Mouse (Mus musculus): ENCODE results near the gene Slc28a1. TPM values are rescaled to one million over a fixed set of nuclear protein-coding genes. Genes with fewer than 3 reads are reported as not detected.

The Slc28a1 gene
- total and polyA plus RNA-seq, 3 experiments: not detected

GRCm38 (mm10) chr7:81100341-81100740 is 14.3 kb upstream of the Slc28a1 start:
- Histone ChIP-seq H3K36me3 (ENCODE audit: control insufficient read depth in 1 of 2, insufficient read depth in 2 of 2, low read length in 2 of 2) (no peaks in the 10 kb centered on the region), H3K27me3 (ENCODE audit: control insufficient read depth in 1 of 2, insufficient read depth in 2 of 2, low read length in 2 of 2) (peaks cover 2 to 3% of the 10 kb centered on the region in 2 experiments; a peak in 3 of 4 replicates), H3K9me3 (replicated peaks; ENCODE audit: insufficient read depth, low read length) (no peaks in the 10 kb centered on the region), H3K4me1 (ENCODE audit: control insufficient read depth in 1 of 2, insufficient read depth in 2 of 2, low read length in 2 of 2) (no peaks in the 10 kb centered on the region), H3K9ac (ENCODE audit: control insufficient read depth, low read depth, low read length, poor library complexity, severe bottlenecking) (no peak overlapping the region), H3K79me2 (ENCODE audit: control insufficient read depth, insufficient read depth, low read length, poor library complexity) (no peaks in the 10 kb centered on the region), H3K27ac (ENCODE audit: control insufficient read depth, low read depth, low read length) (no peak overlapping the region), H3K4me3 (ENCODE audit: control insufficient read depth in 1 of 2, insufficient read depth in 1 of 2, low read depth in 2 of 2, low read length in 2 of 2) (no peak overlapping the region)
- TF ChIP-seq GABPA (IDR thresholded peaks at IDR 0.05; ENCODE audit: low read depth, low read length) (no peak), RAD21 (IDR thresholded peaks at IDR 0.05; ENCODE audit: low read depth, low read length) (no peak), MXI1 (IDR thresholded peaks at IDR 0.05; ENCODE audit: low read depth, low read length) (no peak), CHD1 (IDR thresholded peaks at IDR 0.05; ENCODE audit: low read depth, low read length) (no peak), ELF1 (IDR thresholded peaks at IDR 0.05; ENCODE audit: low read depth, low read length) (no peak), EP300 (IDR thresholded peaks at IDR 0.05; ENCODE audit: low read depth in 1 of 2, low read length in 2 of 2) (no peak), JUND (IDR thresholded peaks at IDR 0.05; ENCODE audit: low read depth, low read length) (no peak)
- no peak for DNase-seq (ENCODE audit: low read depth, low spot score)

GRCm38 (mm10) chr7:81102854-81103253 is 11.7 kb upstream of the Slc28a1 start:
- no peaks in the 10 kb centered on the region for H3K9me3 ChIP-seq (replicated peaks; ENCODE audit: insufficient read depth, low read length)
- H3K79me2 ChIP-seq (ENCODE audit: control insufficient read depth, insufficient read depth, low read length, poor library complexity): no peaks in the 10 kb centered on the region
- no peak for DNase-seq (ENCODE audit: low read depth, low spot score)
- H3K27ac ChIP-seq (ENCODE audit: control insufficient read depth, low read depth, low read length): no peak overlapping the region
- H3K27me3 ChIP-seq (ENCODE audit: control insufficient read depth in 1 of 2, insufficient read depth in 2 of 2, low read length in 2 of 2): peaks cover 0 to 3% of the 10 kb centered on the region in 2 experiments; a peak in 2 of 4 replicates
- H3K4me1 ChIP-seq (ENCODE audit: control insufficient read depth in 1 of 2, insufficient read depth in 2 of 2, low read length in 2 of 2): no peaks in the 10 kb centered on the region
- H3K36me3 ChIP-seq (ENCODE audit: control insufficient read depth in 1 of 2, insufficient read depth in 2 of 2, low read length in 2 of 2): no peaks in the 10 kb centered on the region
- H3K9ac ChIP-seq (ENCODE audit: control insufficient read depth, low read depth, low read length, poor library complexity, severe bottlenecking): no peak overlapping the region
- H3K4me3 ChIP-seq (ENCODE audit: control insufficient read depth in 1 of 2, insufficient read depth in 1 of 2, low read depth in 2 of 2, low read length in 2 of 2): no peak overlapping the region
- TF ChIP-seq POLR2AphosphoS5 (IDR thresholded peaks at IDR 0.05; ENCODE audit: borderline replicate concordance, low read depth, low read length) (no peak), SMC3 (IDR thresholded peaks at IDR 0.05; ENCODE audit: low read depth, low read length) (no peak), POLR2AphosphoS2 (IDR thresholded peaks at IDR 0.05; ENCODE audit: low read length) (no peak), NRF1 (IDR thresholded peaks at IDR 0.05; ENCODE audit: insufficient read depth, low read depth, low read length, poor library complexity, severe bottlenecking) (no peak), GABPA (IDR thresholded peaks at IDR 0.05; ENCODE audit: low read depth, low read length) (no peak)

- Histone ChIP-seq H3K36me3 (ENCODE audit: control insufficient read depth in 1 of 2, insufficient read depth in 2 of 2, low read length in 2 of 2) (no peaks in the 10 kb centered on the region), H3K4me3 (ENCODE audit: control insufficient read depth in 1 of 2, insufficient read depth in 1 of 2, low read depth in 2 of 2, low read length in 2 of 2) (no peak overlapping the region), H3K9me3 (replicated peaks; ENCODE audit: insufficient read depth, low read length) (no peaks in the 10 kb centered on the region), H3K27me3 (ENCODE audit: control insufficient read depth in 1 of 2, insufficient read depth in 2 of 2, low read length in 2 of 2) (peaks cover 0 to 5% of the 10 kb centered on the region in 2 experiments; a peak in 2 of 4 replicates), H3K4me1 (ENCODE audit: control insufficient read depth in 1 of 2, insufficient read depth in 2 of 2, low read length in 2 of 2) (no peaks in the 10 kb centered on the region), H3K79me2 (ENCODE audit: control insufficient read depth, insufficient read depth, low read length, poor library complexity) (no peaks in the 10 kb centered on the region), H3K9ac (ENCODE audit: control insufficient read depth, low read depth, low read length, poor library complexity, severe bottlenecking) (no peak overlapping the region), H3K27ac (ENCODE audit: control insufficient read depth, low read depth, low read length) (no peak overlapping the region)
- TF ChIP-seq MXI1 (IDR thresholded peaks at IDR 0.05; ENCODE audit: low read depth, low read length): no peak
- no peak for TF ChIP-seq ETS1 (IDR thresholded peaks at IDR 0.05; ENCODE audit: low read depth, low read length)
- no peak for TF ChIP-seq NELFE (IDR thresholded peaks at IDR 0.05; ENCODE audit: low read depth, low read length)
- TF ChIP-seq MAZ (IDR thresholded peaks at IDR 0.05; ENCODE audit: low read depth, low read length): no peak
- TF ChIP-seq SIN3A (IDR thresholded peaks at IDR 0.05; ENCODE audit: low read length): no peak
- TF ChIP-seq ZMIZ1 (IDR thresholded peaks at IDR 0.05; ENCODE audit: low read depth, low read length): no peak
- no peak for TF ChIP-seq POLR2AphosphoS2 (IDR thresholded peaks at IDR 0.05; ENCODE audit: low read length)
- no peak for TF ChIP-seq RAD21 (IDR thresholded peaks at IDR 0.05; ENCODE audit: low read depth, low read length)
- TF ChIP-seq USF2 (IDR thresholded peaks at IDR 0.05; ENCODE audit: borderline replicate concordance in 1 of 2, insufficient read depth in 1 of 2, low read depth in 1 of 2, low read length in 2 of 2): no peak
- no peak for TF ChIP-seq EP300 (IDR thresholded peaks at IDR 0.05; ENCODE audit: low read depth in 1 of 2, low read length in 2 of 2)
- no peak for TF ChIP-seq HCFC1 (IDR thresholded peaks at IDR 0.05; ENCODE audit: low read depth, low read length)
- TF ChIP-seq SMC3 (IDR thresholded peaks at IDR 0.05; ENCODE audit: low read depth, low read length): no peak
- TF ChIP-seq ZNF384 (IDR thresholded peaks at IDR 0.05; ENCODE audit: low read depth, low read length): no peak
- TF ChIP-seq TBP (IDR thresholded peaks at IDR 0.05; ENCODE audit: low read depth, low read length): no peak
- TF ChIP-seq MYB (IDR thresholded peaks at IDR 0.05; ENCODE audit: low read depth, low read length): no peak
- no peak for TF ChIP-seq ELF1 (IDR thresholded peaks at IDR 0.05; ENCODE audit: low read depth, low read length)
- no peak for TF ChIP-seq CHD1 (IDR thresholded peaks at IDR 0.05; ENCODE audit: low read depth, low read length)
- no peak for TF ChIP-seq UBTF (IDR thresholded peaks at IDR 0.05; ENCODE audit: borderline replicate concordance, insufficient read depth, low read depth, low read length)
- no peak for TF ChIP-seq ZC3H11A (IDR thresholded peaks at IDR 0.05; ENCODE audit: low read depth, low read length)
- no peak for TF ChIP-seq POLR2A (IDR thresholded peaks at IDR 0.05; ENCODE audit: control insufficient read depth in 1 of 2, insufficient read depth in 1 of 2, low read depth in 1 of 2, low read length in 2 of 2, poor library complexity in 1 of 2)
- DNase-seq (ENCODE audit: low read depth, low spot score): no peak
Observed at GRCm38 (mm10) chr7:81105525-81105924, 9.1 kb upstream of the Slc28a1 start.

All from MEL (cell line).